Mouse (Mus musculus): Measurements from ENCODE around the gene Thsd4.

GRCm38 (mm10) chr9:60488816-60489215 lies 33.0 kb downstream of the Thsd4 start:
- TF ChIP-seq POLR2A (IDR thresholded peaks at IDR 0.05; ENCODE audit: low read depth, low read length) (no peak), CTCF (IDR thresholded peaks at IDR 0.05; ENCODE audit: extremely low read depth, insufficient read length, insufficient replicate concordance, low read depth, low read length) (no peak)

Data from small intestine, adult 2 months (tissue).